Mouse (Mus musculus): ENCODE data around the gene Fancc. TPM values are rescaled to one million over a fixed set of nuclear protein-coding genes. Genes with fewer than 3 reads are reported as not detected.

The Fancc gene
- polyA plus RNA-seq, 1 experiment: 8.1 TPM

GRCm38 (mm10) chr13:63250441-63250980 lies 246.6 kb downstream of the Fancc start:
- peaks cover 20% of the 10 kb centered on the region for H3K36me3 ChIP-seq (ENCODE audit: control insufficient read depth, insufficient read depth)
- no peak overlapping the region for H3ac ChIP-seq (ENCODE audit: control insufficient read depth, insufficient read length)
- no peaks in the 10 kb centered on the region for H3K27me3 ChIP-seq (ENCODE audit: control insufficient read depth, insufficient read depth, insufficient read length)
- H3K79me2 ChIP-seq (ENCODE audit: control insufficient read depth, insufficient read depth): peaks cover 100% of the 10 kb centered on the region
- TF ChIP-seq CEBPB (IDR thresholded peaks at IDR 0.05; ENCODE audit: insufficient read depth, poor library complexity, severe bottlenecking) (peak; percentile 53; the same call in 1 of the 2 replicates), SRF (IDR thresholded peaks at IDR 0.05; ENCODE audit: control insufficient read depth, insufficient read length, low read depth) (no peak)
- peak overlapping the region; percentile 86 for H3K4me3 ChIP-seq
- H3K4me2 ChIP-seq (ENCODE audit: low read depth): peak overlapping the region; percentile 99

GRCm38 (mm10) chr13:63249741-63250431 lies 247.2 kb downstream of the Fancc start:
- Histone ChIP-seq H3ac (ENCODE audit: control insufficient read depth, insufficient read length) (no peak overlapping the region), H3K36me3 (ENCODE audit: control insufficient read depth, insufficient read depth) (peaks cover 20% of the 10 kb centered on the region), H3K79me2 (ENCODE audit: control insufficient read depth, insufficient read depth) (peaks cover 99% of the 10 kb centered on the region), H3K4me3 (peak overlapping the region; percentile 86), H3K4me2 (ENCODE audit: low read depth) (peak overlapping the region; percentile 99), H3K27me3 (ENCODE audit: control insufficient read depth, insufficient read depth, insufficient read length) (no peaks in the 10 kb centered on the region)
- TF ChIP-seq E2F4 (IDR thresholded peaks at IDR 0.05; ENCODE audit: insufficient read depth) (no peak), POLR2AphosphoS2 (IDR thresholded peaks at IDR 0.05; ENCODE audit: insufficient read length, low read depth) (peak; percentile 27), MYOG (IDR thresholded peaks at IDR 0.05; ENCODE audit: control insufficient read depth in 1 of 3, insufficient read depth in 1 of 3, insufficient read length in 2 of 3, low read depth in 2 of 3) (no peak)

GRCm38 (mm10) chr13:63249171-63249570 lies 247.9 kb downstream of the Fancc start:
- peaks cover 20% of the 10 kb centered on the region for H3K36me3 ChIP-seq (ENCODE audit: control insufficient read depth, insufficient read depth)
- peak overlapping the region; percentile 86 for H3K4me3 ChIP-seq
- no peak overlapping the region for H3ac ChIP-seq (ENCODE audit: control insufficient read depth, insufficient read length)
- peak overlapping the region; percentile 99 for H3K4me2 ChIP-seq (ENCODE audit: low read depth)
- TF ChIP-seq MAX (IDR thresholded peaks at IDR 0.05; ENCODE audit: low read depth) (no peak), USF1 (IDR thresholded peaks at IDR 0.05; ENCODE audit: low read depth) (no peak), SRF (IDR thresholded peaks at IDR 0.05; ENCODE audit: control insufficient read depth, insufficient read length, low read depth) (no peak), POLR2A (IDR thresholded peaks at IDR 0.05; ENCODE audit: insufficient read length, low read depth) (peak; percentile 23), POLR2AphosphoS2 (IDR thresholded peaks at IDR 0.05; ENCODE audit: insufficient read length, low read depth) (peak; percentile 12), E2F4 (IDR thresholded peaks at IDR 0.05; ENCODE audit: insufficient read depth) (no peak)
- H3K27me3 ChIP-seq (ENCODE audit: control insufficient read depth, insufficient read depth, insufficient read length): no peaks in the 10 kb centered on the region
- H3K79me2 ChIP-seq (ENCODE audit: control insufficient read depth, insufficient read depth): peaks cover 99% of the 10 kb centered on the region

GRCm38 (mm10) chr13:63248318-63248717 lies 248.8 kb downstream of the Fancc start:
- H3K79me2 ChIP-seq (ENCODE audit: control insufficient read depth, insufficient read depth): peaks cover 99% of the 10 kb centered on the region
- peak overlapping the region; percentile 86 for H3K4me3 ChIP-seq
- no peaks in the 10 kb centered on the region for H3K27me3 ChIP-seq (ENCODE audit: control insufficient read depth, insufficient read depth, insufficient read length)
- H3ac ChIP-seq (ENCODE audit: control insufficient read depth, insufficient read length): no peak overlapping the region
- H3K4me2 ChIP-seq (ENCODE audit: low read depth): peak overlapping the region; percentile 99
- peaks cover 20% of the 10 kb centered on the region for H3K36me3 ChIP-seq (ENCODE audit: control insufficient read depth, insufficient read depth)
- TF ChIP-seq TCF3 (IDR thresholded peaks at IDR 0.05; ENCODE audit: insufficient read length, low read depth) (no peak), MYOG (IDR thresholded peaks at IDR 0.05; ENCODE audit: control insufficient read depth in 1 of 3, insufficient read depth in 1 of 3, insufficient read length in 2 of 3, low read depth in 2 of 3) (no peak), POLR2AphosphoS2 (IDR thresholded peaks at IDR 0.05; ENCODE audit: insufficient read length, low read depth) (peak; percentile 71), MAX (IDR thresholded peaks at IDR 0.05; ENCODE audit: low read depth) (no peak), POLR2A (IDR thresholded peaks at IDR 0.05; ENCODE audit: insufficient read length, low read depth) (peak; percentile 18), MYOD1 (IDR thresholded peaks at IDR 0.05; ENCODE audit: control insufficient read depth in 1 of 3, insufficient read length in 2 of 3, low read depth in 2 of 3) (peak in 1 of 3 experiments; percentile 9)

GRCm38 (mm10) chr13:63247631-63248030 lies 249.4 kb downstream of the Fancc start:
- Histone ChIP-seq H3K79me2 (ENCODE audit: control insufficient read depth, insufficient read depth) (peaks cover 99% of the 10 kb centered on the region), H3ac (ENCODE audit: control insufficient read depth, insufficient read length) (no peak overlapping the region), H3K4me3 (peak overlapping the region; percentile 86), H3K4me2 (ENCODE audit: low read depth) (peak overlapping the region; percentile 99), H3K27me3 (ENCODE audit: control insufficient read depth, insufficient read depth, insufficient read length) (no peaks in the 10 kb centered on the region), H3K36me3 (ENCODE audit: control insufficient read depth, insufficient read depth) (peaks cover 20% of the 10 kb centered on the region)
- TF ChIP-seq POLR2A (IDR thresholded peaks at IDR 0.05; ENCODE audit: insufficient read length, low read depth) (peak; percentile 37), POLR2AphosphoS2 (IDR thresholded peaks at IDR 0.05; ENCODE audit: insufficient read length, low read depth) (peak; percentile 44), CEBPB (IDR thresholded peaks at IDR 0.05; ENCODE audit: insufficient read depth, poor library complexity, severe bottlenecking) (no peak), MYOG (IDR thresholded peaks at IDR 0.05; ENCODE audit: control insufficient read depth in 1 of 3, insufficient read depth in 1 of 3, insufficient read length in 2 of 3, low read depth in 2 of 3) (no peak)

GRCm38 (mm10) chr13:63247041-63247440 lies 250.0 kb downstream of the Fancc start:
- no peaks in the 10 kb centered on the region for H3K27me3 ChIP-seq (ENCODE audit: control insufficient read depth, insufficient read depth, insufficient read length)
- peaks cover 99% of the 10 kb centered on the region for H3K79me2 ChIP-seq (ENCODE audit: control insufficient read depth, insufficient read depth)
- TF ChIP-seq MYOD1 (IDR thresholded peaks at IDR 0.05; ENCODE audit: control insufficient read depth in 1 of 3, insufficient read length in 2 of 3, low read depth in 2 of 3) (no peak), E2F4 (IDR thresholded peaks at IDR 0.05; ENCODE audit: insufficient read depth) (no peak), MYOG (IDR thresholded peaks at IDR 0.05; ENCODE audit: control insufficient read depth in 1 of 3, insufficient read depth in 1 of 3, insufficient read length in 2 of 3, low read depth in 2 of 3) (no peak), SRF (IDR thresholded peaks at IDR 0.05; ENCODE audit: control insufficient read depth, insufficient read length, low read depth) (no peak)
- H3K4me3 ChIP-seq: peak overlapping the region; percentile 86
- no peak overlapping the region for H3ac ChIP-seq (ENCODE audit: control insufficient read depth, insufficient read length)
- H3K36me3 ChIP-seq (ENCODE audit: control insufficient read depth, insufficient read depth): peaks cover 22% of the 10 kb centered on the region
- peak overlapping the region; percentile 99 for H3K4me2 ChIP-seq (ENCODE audit: low read depth)

Measured in myocyte (in vitro differentiated cells).